Mouse (Mus musculus): ENCODE results near the gene Abcf3. TPM values are rescaled to one million over a fixed set of nuclear protein-coding genes. Genes with fewer than 3 reads are reported as not detected.

Gene Abcf3
- polyA plus RNA-seq, 1 experiment, result 70.8 TPM

DNA sequence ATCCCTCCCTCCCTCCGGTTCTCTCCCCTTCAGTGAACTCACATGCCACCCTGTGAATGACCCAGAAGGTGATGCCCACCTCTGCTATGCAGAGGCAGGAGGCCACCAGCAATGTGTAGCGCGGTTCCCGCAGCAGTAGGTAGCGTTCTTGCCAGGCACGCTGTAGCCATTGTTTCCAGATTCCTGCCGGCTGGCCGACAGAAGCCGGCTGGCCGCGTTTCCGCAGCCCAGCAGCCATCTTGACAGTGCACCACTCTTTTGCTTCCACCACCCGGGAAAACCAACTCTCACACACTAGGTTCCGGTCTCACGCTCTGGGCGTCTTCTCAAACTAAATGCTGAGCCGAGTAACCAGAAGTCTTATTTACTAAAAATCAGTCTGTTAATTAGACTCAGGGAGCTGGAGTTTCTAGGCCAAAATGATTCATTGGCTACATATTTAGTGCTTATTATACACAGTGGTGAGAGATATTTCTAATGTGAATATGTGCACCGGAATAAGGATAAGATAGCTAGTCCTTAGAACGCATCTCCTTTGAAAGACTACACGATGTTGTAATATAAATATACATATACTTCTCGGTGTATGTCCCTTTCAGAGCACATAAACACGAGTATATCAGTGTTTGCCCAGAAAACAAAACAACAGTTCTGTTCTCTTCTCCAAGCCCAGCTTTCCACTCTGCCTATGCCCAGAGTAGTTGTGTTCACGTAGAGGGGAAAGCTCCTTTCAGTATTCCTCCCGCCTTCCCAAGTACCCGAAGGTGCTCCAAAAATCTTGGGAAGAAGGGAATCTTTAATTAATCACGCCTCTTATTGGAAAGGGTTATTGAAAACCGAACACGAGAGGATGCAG, 62.4 kb downstream of the Abcf3 start:
- H3K27ac ChIP-seq (ENCODE audit: control insufficient read depth, insufficient read depth, low read length), result no peak overlapping the region
- peak; percentile 75 for DNase-seq
- WGBS, result under 1% methylated on average over 28 of the region's 28 CpGs
- H3K4me3 ChIP-seq (ENCODE audit: control insufficient read depth, insufficient read depth, low read length), result peak overlapping the region; percentile 94
- H3K27me3 ChIP-seq (ENCODE audit: control insufficient read depth, insufficient read depth, low read length), result no peaks in the 10 kb centered on the region
- TF ChIP-seq CTCF (IDR thresholded peaks at IDR 0.05; ENCODE audit: borderline replicate concordance, control insufficient read depth, extremely low read depth, insufficient read depth, low read length, poor library complexity) (0 out of 2 replicates have a peak, but pooled peaks have one; percentile 14), POLR2A (IDR thresholded peaks at IDR 0.05; ENCODE audit: control insufficient read depth, extremely low read depth, insufficient read depth, low read length, poor library complexity) (peak; percentile 81)
- peaks cover 8% of the 10 kb centered on the region for H3K4me1 ChIP-seq (replicated peaks; ENCODE audit: control insufficient read depth, insufficient read depth, low read length)
- peaks cover 7% of the 10 kb centered on the region for H3K36me3 ChIP-seq (ENCODE audit: control insufficient read depth, insufficient read depth, low read length)

Other genes starting within 250 kb of the Abcf3 start
- 46.3 and 48.4 TPM in 2 replicates for gene Parl, start 246.2 kb upstream of the Abcf3 start, polyA plus RNA-seq (2012; rRNA removed)
- gene Cyp2ab1, start 223.2 kb upstream of the Abcf3 start, polyA plus RNA-seq (2012; rRNA removed), result 0.37 and 0.40 TPM in 2 replicates
- 244 and 275 TPM in 2 replicates for gene Abcc5, start 122.2 kb upstream of the Abcf3 start, polyA plus RNA-seq (2012; rRNA removed)
- 40.7 and 44.7 TPM in 2 replicates for gene Eif2b5, start 49.8 kb upstream of the Abcf3 start, polyA plus RNA-seq (2012; rRNA removed)
- 42.7 and 49.5 TPM in 2 replicates for gene Dvl3, start 31.6 kb upstream of the Abcf3 start, polyA plus RNA-seq (2012; rRNA removed)
- gene Ap2m1, start 13.1 kb upstream of the Abcf3 start, polyA plus RNA-seq (2012; rRNA removed), result 512 and 578 TPM in 2 replicates
- 0.03 and 0.15 TPM in 2 replicates for gene Vwa5b2, start 40.9 kb downstream of the Abcf3 start, polyA plus RNA-seq (2012; rRNA removed)
- gene Eef1akmt4, start 63.0 kb downstream of the Abcf3 start, polyA plus RNA-seq (2012; rRNA removed), result 21.3 and 24.0 TPM in 2 replicates
- not detected in 2 replicates for gene Gm49333, start 63.0 kb downstream of the Abcf3 start, polyA plus RNA-seq (2012; rRNA removed)
- gene Alg3, start 63.2 kb downstream of the Abcf3 start, polyA plus RNA-seq (2012; rRNA removed), result 35.0 and 35.4 TPM in 2 replicates
- gene Camk2n2, start 72.7 kb downstream of the Abcf3 start, polyA plus RNA-seq (2012; rRNA removed), result 3.5 TPM in 2 replicates
- 0.32 and 0.42 TPM in 2 replicates for gene Ece2, start 81.3 kb downstream of the Abcf3 start, polyA plus RNA-seq (2012; rRNA removed)
- 101 and 104 TPM in 2 replicates for gene Psmd2, start 103.1 kb downstream of the Abcf3 start, polyA plus RNA-seq (2012; rRNA removed)
- 618 and 639 TPM in 2 replicates for gene Eif4g1, start 119.7 kb downstream of the Abcf3 start, polyA plus RNA-seq (2012; rRNA removed)
- gene Fam131a, start 144.7 kb downstream of the Abcf3 start, polyA plus RNA-seq (2012; rRNA removed), result 6.9 and 8.9 TPM in 2 replicates
- 24.7 and 32.9 TPM in 2 replicates for gene Polr2h, start 169.1 kb downstream of the Abcf3 start, polyA plus RNA-seq (2012; rRNA removed)
- gene Clcn2, start 169.2 kb downstream of the Abcf3 start, polyA plus RNA-seq (2012; rRNA removed), result 40.5 and 42.1 TPM in 2 replicates
- gene Chrd, start 184.6 kb downstream of the Abcf3 start, polyA plus RNA-seq (2012; rRNA removed), result 3.6 and 3.7 TPM in 2 replicates
- 0.69 and 1.0 TPM in 2 replicates for gene Thpo, start 185.9 kb downstream of the Abcf3 start, polyA plus RNA-seq (2012; rRNA removed)

Measured in thymus, adult 2 months (tissue).